Mouse (Mus musculus) forebrain, embryonic 10.5 days (tissue): ENCODE results near the gene Klrb1c. TPM values are rescaled to one million over a fixed set of nuclear protein-coding genes. Genes with fewer than 3 reads are reported as not detected.
"Not testable (repeated sequence)": the region's sequence is repeated elsewhere in the genome, so short reads cannot be mapped to it uniquely, and the experiment has no call there.

ENCODE experiments used
- DNase-seq: peaks from one replicate; pipeline ENCODE4 v3.0.0-alpha.2; 2017; ENCODE audit warnings: low spot score; ENCODE audit errors: extremely low spot score
- H3K27ac ChIP-seq: fragments of 300-500 bp; sonication (generic); 2 replicates; pipeline ENCODE4 v1.5.1; 2016; ENCODE audit warnings: mild to moderate bottlenecking
- H3K27me3 ChIP-seq: fragments of 300-500 bp; sonication (generic); 2 replicates; pipeline ENCODE4 v1.6.1; 2016; ENCODE audit warnings: mild to moderate bottlenecking; ENCODE audit not compliant: poor library complexity, severe bottlenecking
- H3K36me3 ChIP-seq: fragments of 300-500 bp; sonication (generic); replicated peaks from 2 replicates; pipeline ENCODE4 v1.6.1; 2016; ENCODE audit warnings: mild to moderate bottlenecking, moderate library complexity
- H3K4me1 ChIP-seq: fragments of 300-500 bp; sonication (generic); 2 replicates; pipeline ENCODE4 v1.6.1; 2016
- H3K4me3 ChIP-seq: fragments of 300-500 bp; sonication (generic); 2 replicates; pipeline ENCODE4 v1.5.1; 2016; ENCODE audit warnings: mild to moderate bottlenecking, moderate library complexity
- H3K9me3 ChIP-seq: fragments of 300-500 bp; sonication (generic); 2 replicates; pipeline ENCODE4 v1.6.1; 2016; ENCODE audit warnings: mild to moderate bottlenecking, moderate library complexity
- WGBS: fragments of 180-500 bp; shearing (Covaris S2); methylation state at CpG from one replicate; pipeline ENCODE4 v1.1.7; 2016; 5-methylcytosine and 5-hydroxymethylcytosine counted together
- polyA plus RNA-seq: library from polyadenylated mRNA; unstranded; fragments of >200 nt; fragmentation: Nextera tagmentation; extraction: Ambion mirVana; gene quantifications from 2 replicates; pipeline ENCODE4 v1.2.1, GENCODE M21; 2016

Klrb1c gene
- polyA plus RNA-seq, 1 experiment from 2014 or later, result not detected

DNA sequence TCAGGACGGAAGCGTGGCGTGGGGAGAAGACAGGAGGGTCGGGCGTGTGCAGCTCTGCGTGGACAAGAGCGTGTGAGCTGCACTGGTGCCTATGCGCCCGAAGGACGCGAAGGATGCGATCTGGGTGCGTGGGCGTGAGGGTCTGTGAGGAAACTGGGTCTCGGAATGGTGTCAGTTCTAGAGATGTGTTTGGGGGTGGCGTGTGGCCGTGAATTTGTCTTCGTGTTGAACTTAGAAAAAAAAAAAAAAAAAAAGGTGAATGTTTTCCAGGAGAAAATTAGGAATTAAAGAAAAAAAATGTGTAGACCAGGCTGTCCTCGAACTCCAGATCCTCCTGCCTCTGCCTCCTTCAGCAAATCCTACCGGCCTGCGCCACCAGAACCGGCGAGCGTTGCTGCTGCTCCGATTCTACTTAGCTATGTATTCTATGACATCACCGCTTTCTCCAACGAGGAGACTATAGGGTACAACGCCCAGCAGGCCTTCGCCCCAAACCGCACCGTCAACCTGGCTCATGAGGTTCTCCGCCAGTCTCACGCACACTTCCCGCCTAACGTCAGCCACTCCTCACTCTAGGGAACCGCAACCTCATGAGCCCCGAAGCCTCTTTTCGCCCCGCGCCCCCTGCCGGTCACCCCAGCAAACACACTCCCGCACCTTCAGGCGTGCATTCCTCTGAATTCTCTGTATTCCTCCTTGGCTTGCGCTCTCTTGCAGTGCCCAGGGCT lies 28.4 kb downstream of the Klrb1c start:
- Histone ChIP-seq H3K4me1 (peaks cover 22% of the 10 kb centered on the region), H3K27ac (peak overlapping the region; percentile 80), H3K4me3 (peak overlapping the region; percentile 62)
- not testable (repeated sequence) for H3K36me3 ChIP-seq, H3K9me3 ChIP-seq, H3K27me3 ChIP-seq
- DNase-seq, result peak; percentile 90
- under 1% methylated on average over 44 of the region's 44 CpGs for WGBS

DNA sequence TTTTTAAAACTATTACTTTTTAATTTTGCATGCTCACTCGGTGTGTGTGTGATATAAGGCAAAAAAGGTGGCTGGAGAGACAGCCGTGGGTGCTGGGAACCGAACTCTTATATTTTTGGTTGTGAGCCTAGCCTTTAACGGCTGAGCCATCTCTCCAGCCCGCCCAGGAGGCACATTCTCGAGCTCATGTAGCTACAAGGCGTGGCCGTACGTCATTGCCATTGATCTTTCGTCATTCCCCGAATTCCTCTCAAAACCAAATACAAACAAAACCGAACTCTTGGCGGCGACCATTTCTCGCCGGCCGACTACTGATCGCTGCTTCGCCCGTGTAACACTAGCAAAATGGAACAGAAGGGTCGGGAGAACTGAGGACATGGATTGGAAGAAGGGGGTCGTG lies 29.0 kb downstream of the Klrb1c start:
- not testable (repeated sequence) for H3K27me3 ChIP-seq, H3K9me3 ChIP-seq, H3K36me3 ChIP-seq
- peak overlapping the region; percentile 62 for H3K4me3 ChIP-seq
- DNase-seq, result peak; percentile 87
- WGBS, result under 1% methylated on average over 22 of the region's 22 CpGs
- peaks cover 22% of the 10 kb centered on the region for H3K4me1 ChIP-seq
- H3K27ac ChIP-seq, result peak overlapping the region; percentile 80

DNA sequence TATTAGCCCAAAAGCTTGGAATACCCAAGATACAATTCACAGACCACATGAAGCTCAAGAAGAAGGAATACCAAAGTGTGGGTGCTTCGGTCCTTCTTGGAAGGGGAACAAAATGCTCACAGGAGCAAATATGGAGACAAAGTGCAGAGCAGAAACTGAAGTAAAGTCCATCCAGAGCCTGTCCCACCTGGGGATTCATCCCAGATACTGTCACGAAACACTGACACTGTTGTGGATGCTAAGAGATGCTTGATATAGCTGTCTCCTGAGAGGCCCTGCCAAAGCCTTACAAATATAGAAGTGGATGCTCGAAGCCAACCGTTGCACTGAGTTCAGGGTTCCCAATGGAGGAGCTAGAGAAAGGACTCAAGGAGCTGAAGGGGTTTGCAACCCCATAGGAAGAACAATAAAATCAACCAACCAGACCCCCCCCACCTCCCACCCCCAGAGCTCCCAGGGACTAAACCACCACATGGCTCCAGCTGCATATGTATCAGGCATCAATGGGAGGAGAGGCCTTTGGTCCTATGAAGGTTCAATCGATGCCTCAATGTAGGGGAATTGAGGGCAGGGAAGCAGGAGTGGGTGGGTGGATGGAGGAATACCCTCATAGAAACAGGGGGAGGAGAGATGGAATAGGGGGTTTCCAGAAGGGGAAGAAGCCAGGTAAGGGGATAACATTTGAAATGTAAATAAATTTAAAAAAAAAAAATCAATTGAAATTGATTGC lies 29.6 kb downstream of the Klrb1c start:
- H3K9me3 ChIP-seq, result no peaks in the 10 kb centered on the region
- WGBS, result 78% methylated on average over 5 of the region's 5 CpGs
- H3K4me3 ChIP-seq, result peak overlapping the region; percentile 62; the same call in 1 of the 2 replicates
- DNase-seq, result no peak
- no peaks in the 10 kb centered on the region for H3K27me3 ChIP-seq
- H3K27ac ChIP-seq, result no peak overlapping the region
- peaks cover 20% of the 10 kb centered on the region for H3K4me1 ChIP-seq
- H3K36me3 ChIP-seq, result no peaks in the 10 kb centered on the region

DNA sequence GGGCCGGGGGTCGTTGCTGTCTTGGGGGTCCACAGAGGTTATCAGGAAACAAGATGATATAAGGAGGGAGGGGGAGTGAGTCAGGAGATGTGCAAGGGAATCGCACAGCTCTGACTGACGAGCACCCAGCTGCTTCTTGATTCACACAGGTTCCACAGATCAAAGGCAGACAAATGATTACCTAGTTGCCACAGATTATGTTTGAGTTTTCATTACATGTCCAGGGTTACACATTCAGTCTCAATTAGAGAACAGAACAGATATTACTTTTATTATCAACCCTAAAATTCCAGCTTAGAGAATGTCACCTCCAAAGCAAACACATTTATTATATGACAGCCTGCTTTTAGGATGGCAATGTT lies 33.6 kb downstream of the Klrb1c start:
- WGBS, result 80% methylated on average over 4 of the region's 4 CpGs
- peaks cover 12% of the 10 kb centered on the region; the same call in 1 of the 2 replicates for H3K4me1 ChIP-seq
- not testable (repeated sequence) for H3K36me3 ChIP-seq, H3K4me3 ChIP-seq, DNase-seq, H3K27me3 ChIP-seq, H3K9me3 ChIP-seq, H3K27ac ChIP-seq

DNA sequence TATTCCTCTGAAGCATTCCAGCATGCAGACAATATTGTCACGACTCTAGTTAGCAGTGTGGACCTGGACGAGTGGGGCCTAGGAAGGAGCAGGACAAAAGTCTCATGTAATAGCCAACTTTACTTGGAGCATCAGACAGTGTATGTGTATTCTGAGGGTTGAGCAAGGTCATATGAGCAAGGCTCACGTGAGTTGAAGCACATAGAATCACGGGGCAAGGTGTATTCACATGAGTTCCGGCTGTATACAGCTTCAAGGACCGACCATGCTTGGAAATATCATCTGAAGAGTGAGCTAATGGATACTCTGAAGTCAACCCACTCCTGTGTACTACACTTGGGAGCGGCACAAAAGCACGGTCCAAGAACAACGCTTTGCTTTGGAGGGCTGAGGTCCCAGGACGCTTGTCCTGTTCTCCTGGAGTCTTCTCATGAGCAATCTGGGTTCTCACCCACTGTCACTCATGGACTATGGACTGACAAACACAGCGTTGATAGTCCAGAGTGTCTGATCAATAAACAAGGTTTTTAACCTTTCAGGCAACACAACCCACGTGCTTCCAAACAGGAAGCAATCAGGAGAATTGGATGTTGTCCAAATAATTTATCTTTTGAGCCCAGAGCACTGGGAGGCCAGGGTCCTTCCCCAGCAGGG lies 34.1 kb downstream of the Klrb1c start:
- not testable (repeated sequence) for DNase-seq, H3K9me3 ChIP-seq, H3K27me3 ChIP-seq, H3K36me3 ChIP-seq, H3K27ac ChIP-seq, H3K4me3 ChIP-seq
- peaks cover 12% of the 10 kb centered on the region; the same call in 1 of the 2 replicates for H3K4me1 ChIP-seq
- WGBS, result 85% methylated on average over 12 of the region's 12 CpGs

DNA sequence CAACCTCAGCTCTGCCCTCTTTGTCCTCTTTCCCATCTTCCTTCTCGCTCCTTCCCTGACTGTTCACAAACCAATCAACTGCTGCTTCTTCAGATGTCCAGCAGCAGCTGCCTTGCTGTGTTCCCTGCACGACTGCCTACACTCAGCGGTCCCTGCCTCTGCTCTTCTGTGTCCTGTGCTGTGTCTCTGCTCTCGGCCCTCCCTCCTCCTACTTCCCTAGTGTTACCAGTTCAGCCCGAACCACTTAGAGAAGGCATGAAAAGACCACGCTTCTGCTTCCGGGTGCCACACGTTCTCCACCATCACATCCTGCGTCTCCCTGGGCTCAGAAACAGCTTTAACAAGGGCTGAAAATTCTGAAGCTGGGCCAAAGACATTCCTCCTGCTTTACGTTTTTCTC lies 34.8 kb downstream of the Klrb1c start:
- not testable (repeated sequence) for DNase-seq, H3K4me1 ChIP-seq, H3K9me3 ChIP-seq, H3K36me3 ChIP-seq, H3K27me3 ChIP-seq
- peak overlapping the region; percentile 20; the same call in 1 of the 2 replicates for H3K4me3 ChIP-seq
- H3K27ac ChIP-seq, result peak overlapping the region; percentile 35; the same call in 1 of the 2 replicates
- WGBS, result 40% methylated on average over 10 of the region's 10 CpGs

DNA sequence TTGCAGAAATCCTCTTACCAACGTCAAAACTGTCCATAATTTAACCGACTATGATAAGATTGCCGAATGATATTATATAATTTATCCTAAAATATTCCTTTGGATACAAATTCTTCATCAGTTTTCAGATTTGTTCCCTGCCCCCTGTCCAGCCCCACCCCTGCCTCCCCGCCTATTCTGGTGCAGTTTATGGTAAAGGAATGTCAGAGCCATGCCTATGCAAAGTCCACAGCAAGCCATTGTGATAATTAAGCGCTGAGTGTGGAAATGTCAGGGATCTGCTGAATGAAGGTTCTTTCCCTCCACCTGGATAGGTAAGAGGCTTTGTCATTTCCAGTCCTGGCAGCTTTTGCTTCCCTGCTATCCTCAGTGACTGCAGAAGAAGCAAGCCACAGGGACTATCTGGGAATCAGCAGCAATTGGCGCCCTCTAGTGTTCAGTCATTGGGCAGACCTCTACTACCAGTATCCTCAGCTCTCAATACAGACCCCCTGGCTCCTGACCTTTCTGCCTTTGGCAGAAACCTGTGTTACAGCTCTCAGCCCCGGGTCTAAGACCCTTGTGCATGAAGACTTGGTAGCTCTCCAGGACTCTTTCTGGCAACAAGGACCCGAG lies 35.3 kb downstream of the Klrb1c start:
- not testable (repeated sequence) for H3K4me1 ChIP-seq, H3K27me3 ChIP-seq, H3K27ac ChIP-seq, H3K9me3 ChIP-seq, H3K36me3 ChIP-seq
- H3K4me3 ChIP-seq, result peak overlapping the region; percentile 20; the same call in 1 of the 2 replicates
- DNase-seq, result peak; percentile 64
- 41% methylated on average over 8 of the region's 8 CpGs for WGBS

DNA sequence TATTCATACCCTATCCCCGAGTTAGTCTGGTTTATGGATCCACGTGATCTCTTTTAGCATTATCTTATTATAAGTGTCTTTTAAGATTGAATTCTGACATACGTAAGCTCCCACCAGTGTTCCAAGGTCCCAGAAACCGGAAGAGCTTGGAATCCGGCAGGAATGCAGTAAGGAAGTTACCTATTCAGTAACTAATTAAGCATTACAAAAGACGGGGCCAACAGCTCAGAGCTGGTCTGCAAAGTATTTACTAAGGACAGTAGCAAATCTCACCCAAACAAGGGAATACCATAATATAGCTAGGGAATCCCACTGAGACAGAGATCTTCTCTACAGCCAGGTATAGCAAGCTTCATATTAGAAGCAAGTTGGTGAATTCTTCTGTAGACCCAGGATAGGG lies 42.0 kb downstream of the Klrb1c start:
- 78% methylated on average over 6 of the region's 6 CpGs for WGBS
- not testable (repeated sequence) for H3K27ac ChIP-seq, H3K9me3 ChIP-seq, H3K27me3 ChIP-seq, H3K4me1 ChIP-seq, DNase-seq, H3K4me3 ChIP-seq, H3K36me3 ChIP-seq

DNA sequence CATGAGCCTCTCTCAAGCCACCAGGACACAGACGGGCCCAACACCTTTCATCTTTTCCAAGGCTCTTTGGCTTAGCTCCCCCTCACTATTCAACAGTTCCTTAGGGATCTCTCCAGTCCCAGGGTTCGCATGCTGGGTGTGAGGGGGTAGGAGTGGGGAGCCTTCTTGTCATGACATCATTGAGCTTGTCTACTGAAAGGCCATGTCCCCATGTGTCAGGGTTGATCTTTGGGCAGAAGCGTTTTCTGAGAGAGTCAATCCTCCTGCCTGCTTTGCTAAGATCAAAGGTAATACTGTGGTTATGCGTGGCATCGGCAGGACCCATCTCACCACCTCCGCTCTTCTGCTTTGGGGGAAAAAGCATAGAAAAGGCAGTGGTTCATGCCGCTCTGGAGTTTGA lies 51.6 kb downstream of the Klrb1c start:
- no peak overlapping the region for H3K4me3 ChIP-seq
- 90% methylated on average over 7 of the region's 7 CpGs for WGBS
- H3K9me3 ChIP-seq, result no peaks in the 10 kb centered on the region
- H3K27ac ChIP-seq, result no peak overlapping the region
- no peaks in the 10 kb centered on the region for H3K36me3 ChIP-seq
- DNase-seq, result no peak
- no peaks in the 10 kb centered on the region for H3K4me1 ChIP-seq
- no peaks in the 10 kb centered on the region for H3K27me3 ChIP-seq

DNA sequence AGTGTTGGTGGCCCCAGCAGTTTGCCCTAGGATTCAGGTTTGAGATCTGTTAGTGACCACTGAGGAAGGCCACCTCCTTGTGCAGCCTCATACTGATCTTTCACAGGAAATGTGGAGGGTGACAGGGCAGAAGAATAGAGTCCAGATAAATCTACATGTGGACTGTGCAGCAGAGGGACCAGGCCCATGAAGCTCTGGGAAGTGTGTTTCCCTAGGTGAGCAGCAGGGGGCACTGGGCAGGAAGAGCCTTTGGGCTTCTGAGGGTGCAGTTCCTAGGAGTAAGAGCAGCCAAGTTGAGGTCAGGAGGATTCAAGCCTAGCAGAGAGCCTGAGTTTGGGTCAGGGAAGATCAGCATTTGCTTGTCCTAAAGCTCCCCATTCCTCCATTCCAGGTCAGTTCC lies 52.9 kb downstream of the Klrb1c start:
- H3K27me3 ChIP-seq, result no peaks in the 10 kb centered on the region
- no peak overlapping the region for H3K27ac ChIP-seq
- H3K36me3 ChIP-seq, result no peaks in the 10 kb centered on the region
- no peak overlapping the region for H3K4me3 ChIP-seq
- H3K4me1 ChIP-seq, result no peaks in the 10 kb centered on the region
- no peak for DNase-seq
- H3K9me3 ChIP-seq, result no peaks in the 10 kb centered on the region

DNA sequence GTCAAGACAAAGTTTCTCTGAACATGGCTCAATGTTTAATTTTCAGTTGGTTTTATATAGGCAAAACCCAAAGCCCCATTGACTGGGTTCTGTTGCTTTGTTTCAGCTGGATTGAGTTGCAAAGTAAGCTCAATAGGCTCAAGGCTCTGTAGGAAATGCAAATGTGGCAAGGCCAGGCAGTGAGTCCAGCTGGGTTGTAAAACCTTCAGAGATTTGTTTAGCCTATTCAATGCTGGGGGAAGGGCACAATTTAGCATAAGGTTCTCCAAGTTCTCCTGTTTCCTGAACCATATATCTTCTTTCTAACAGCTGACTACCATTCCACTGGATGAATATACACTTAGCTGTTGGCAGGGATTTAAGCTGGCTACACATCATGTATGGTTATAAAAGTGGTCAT lies 54.1 kb downstream of the Klrb1c start:
- no peak for DNase-seq
- Histone ChIP-seq H3K4me1 (no peaks in the 10 kb centered on the region), H3K4me3 (no peak overlapping the region), H3K27ac (no peak overlapping the region), H3K36me3 (no peaks in the 10 kb centered on the region), H3K27me3 (no peaks in the 10 kb centered on the region), H3K9me3 (no peaks in the 10 kb centered on the region)

DNA sequence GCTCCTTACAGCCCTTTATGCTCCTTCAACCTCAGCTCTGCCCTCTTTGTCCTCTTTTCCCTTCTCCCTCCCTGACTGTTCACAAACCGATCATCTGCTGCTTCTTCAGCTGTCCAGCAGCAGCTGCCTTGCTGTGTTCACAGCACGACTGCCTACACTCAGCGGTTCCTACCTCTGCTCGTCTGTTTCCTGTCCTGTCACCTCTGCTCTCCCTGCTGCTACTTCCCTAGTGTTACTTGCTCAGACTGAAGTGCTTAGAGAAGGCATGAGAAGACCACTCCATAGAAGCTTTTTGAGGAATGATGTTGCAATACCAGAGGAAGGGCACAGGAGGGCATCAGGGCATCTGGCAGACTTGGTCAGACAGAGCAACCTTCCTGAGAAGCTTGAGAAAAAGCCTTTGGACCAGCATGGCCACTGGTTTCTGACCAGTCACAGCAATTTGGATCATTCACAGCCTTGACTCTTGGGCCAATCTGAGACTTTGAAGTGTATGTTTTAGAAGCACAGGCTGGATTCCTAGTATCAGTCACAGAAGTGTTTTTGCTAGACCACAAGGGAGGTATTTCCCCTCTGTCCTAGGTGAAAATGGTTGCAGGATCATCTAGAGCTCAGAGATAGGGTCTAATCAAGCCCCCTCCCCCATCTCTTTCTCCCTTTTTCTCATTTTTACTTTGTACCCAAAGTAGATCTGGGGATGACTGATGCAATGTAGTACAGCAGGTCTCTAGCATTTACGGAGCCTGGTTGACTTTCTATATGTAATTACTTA lies 54.9 kb downstream of the Klrb1c start:
- Histone ChIP-seq H3K36me3 (no peaks in the 10 kb centered on the region), H3K4me1 (no peaks in the 10 kb centered on the region), H3K4me3 (no peak overlapping the region), H3K27me3 (no peaks in the 10 kb centered on the region), H3K9me3 (no peaks in the 10 kb centered on the region), H3K27ac (no peak overlapping the region)
- no peak for DNase-seq
- 77% methylated on average over 5 of the region's 5 CpGs for WGBS
